Mouse (Mus musculus): ENCODE measurements around the gene Tcp10c. TPM values are rescaled to one million over a fixed set of nuclear protein-coding genes. Genes with fewer than 3 reads are reported as not detected.

Tcp10c gene
- polyA plus RNA-seq, 1 experiment from 2014 or later = not detected

Other genes starting within 250 kb of the Tcp10c start
- not detected in 2 replicates for gene Unc93a, start 222.8 kb upstream of the Tcp10c start, polyA plus RNA-seq (2016; fragmentation: Nextera tagmentation; extraction: Ambion mirVana)
- gene Smok2a, start 133.4 kb upstream of the Tcp10c start, polyA plus RNA-seq (2016; fragmentation: Nextera tagmentation; extraction: Ambion mirVana) = not detected in 2 replicates
- not detected in 2 replicates for gene Smok2b, start 124.3 kb upstream of the Tcp10c start, polyA plus RNA-seq (2016; fragmentation: Nextera tagmentation; extraction: Ambion mirVana)